Mouse (Mus musculus): ENCODE measurements around the gene Scarf1. TPM values are rescaled to one million over a fixed set of nuclear protein-coding genes. Genes with fewer than 3 reads are reported as not detected.

The Scarf1 gene
- polyA plus RNA-seq, 1 experiment from 2014 or later = 4.2 TPM

GRCm38 (mm10) chr11:75508162-75508561 lies 5.2 kb upstream of the Scarf1 start:
- no peak overlapping the region for H3K9ac ChIP-seq (ENCODE audit: low read length)
- H3K4me1 ChIP-seq (replicated peaks; ENCODE audit: control insufficient read depth, insufficient read depth, low read length) = peaks cover 6% of the 10 kb centered on the region; the same call in 1 of the 2 replicates
- H3K9me3 ChIP-seq (ENCODE audit: control insufficient read depth, low read length) = no peaks in the 10 kb centered on the region
- DNase-seq (ENCODE audit: low spot score) (no peak), ATAC-seq (replicated peaks; ENCODE audit: low FRiP score) (no peak)
- no peaks in the 10 kb centered on the region for H3K27me3 ChIP-seq (ENCODE audit: control insufficient read depth, insufficient read depth, low read length)
- WGBS = 98% methylated on average over 4 of the region's 4 CpGs
- no peak overlapping the region for H3K4me3 ChIP-seq (ENCODE audit: low read depth, low read length)
- no peak overlapping the region for H3K27ac ChIP-seq (ENCODE audit: low read depth, low read length)
- H3K36me3 ChIP-seq (ENCODE audit: control insufficient read depth, insufficient read depth, low read length) = peaks cover 21% of the 10 kb centered on the region
- H3K4me2 ChIP-seq (ENCODE audit: low read depth, low read length, severe bottlenecking) = no peak overlapping the region

- no peak overlapping the region for H3K4me2 ChIP-seq (ENCODE audit: low read depth, low read length, severe bottlenecking)
- peaks cover 17% of the 10 kb centered on the region for H3K36me3 ChIP-seq (ENCODE audit: control insufficient read depth, insufficient read depth, low read length)
- no peak overlapping the region for H3K9ac ChIP-seq (ENCODE audit: low read length)
- no peak overlapping the region for H3K27ac ChIP-seq (ENCODE audit: low read depth, low read length)
- no peaks in the 10 kb centered on the region for H3K27me3 ChIP-seq (ENCODE audit: control insufficient read depth, insufficient read depth, low read length)
- ATAC-seq (replicated peaks; ENCODE audit: low FRiP score) (no peak), DNase-seq (ENCODE audit: low spot score) (no peak)
- H3K9me3 ChIP-seq (ENCODE audit: control insufficient read depth, low read length) = no peaks in the 10 kb centered on the region
- no peak overlapping the region for H3K4me3 ChIP-seq (ENCODE audit: low read depth, low read length)
- H3K4me1 ChIP-seq (replicated peaks; ENCODE audit: control insufficient read depth, insufficient read depth, low read length) = peaks cover 6% of the 10 kb centered on the region; the same call in 1 of the 2 replicates
- 84% methylated on average over 8 of the region's 8 CpGs for WGBS
Measured at GRCm38 (mm10) chr11:75508904-75509303, 4.4 kb upstream of the Scarf1 start.

- 2% methylated on average over 43 of the region's 43 CpGs for WGBS
- Histone ChIP-seq H3K4me2 (ENCODE audit: low read depth, low read length, severe bottlenecking) (peak within 1 kb of the TSS; percentile 95), H3K36me3 (ENCODE audit: control insufficient read depth, insufficient read depth, low read length) (peaks cover 10% of the 10 kb centered on the region), H3K9ac (ENCODE audit: low read length) (peak within 1 kb of the TSS; percentile 55), H3K4me3 (ENCODE audit: low read depth, low read length) (peak within 1 kb of the TSS; percentile 43), H3K27me3 (ENCODE audit: control insufficient read depth, insufficient read depth, low read length) (no peaks in the 10 kb centered on the region), H3K4me1 (replicated peaks; ENCODE audit: control insufficient read depth, insufficient read depth, low read length) (peaks cover 6% of the 10 kb centered on the region; the same call in 1 of the 2 replicates), H3K27ac (ENCODE audit: low read depth, low read length) (peak within 1 kb of the TSS; percentile 7; the same call in 1 of the 2 replicates), H3K9me3 (ENCODE audit: control insufficient read depth, low read length) (no peaks in the 10 kb centered on the region)
- peak; percentile 79 for ATAC-seq (replicated peaks; ENCODE audit: low FRiP score)
- peak; percentile 82 for DNase-seq (ENCODE audit: low spot score)
Measured at GRCm38 (mm10) chr11:75509741-75510626, 3.4 kb upstream of the Scarf1 start, which contains the start of gene Rilp. Gene Rilp, plus strand, starts transcription at chr11:75510094.

- Histone ChIP-seq H3K9me3 (ENCODE audit: control insufficient read depth, low read length) (no peaks in the 10 kb centered on the region), H3K4me3 (ENCODE audit: low read depth, low read length) (peak overlapping the region; percentile 43), H3K4me1 (replicated peaks; ENCODE audit: control insufficient read depth, insufficient read depth, low read length) (peaks cover 6% of the 10 kb centered on the region; the same call in 1 of the 2 replicates), H3K27ac (ENCODE audit: low read depth, low read length) (no peak overlapping the region), H3K27me3 (ENCODE audit: control insufficient read depth, insufficient read depth, low read length) (no peaks in the 10 kb centered on the region), H3K36me3 (ENCODE audit: control insufficient read depth, insufficient read depth, low read length) (peaks cover 10% of the 10 kb centered on the region), H3K9ac (ENCODE audit: low read length) (peak overlapping the region; percentile 55), H3K4me2 (ENCODE audit: low read depth, low read length, severe bottlenecking) (peak overlapping the region; percentile 95)
- peak; percentile 97 for DNase-seq (ENCODE audit: low spot score)
- 3% methylated on average over 24 of the region's 24 CpGs for WGBS
- ATAC-seq (replicated peaks; ENCODE audit: low FRiP score) = peak; percentile 90
Measured at GRCm38 (mm10) chr11:75510627-75510993, 2.7 kb upstream of the Scarf1 start.

- WGBS = 90% methylated on average over 6 of the region's 6 CpGs
- no peak for DNase-seq (ENCODE audit: low spot score)
- no peak for ATAC-seq (replicated peaks; ENCODE audit: low FRiP score)
- no peak overlapping the region for H3K27ac ChIP-seq (ENCODE audit: low read depth, low read length)
- no peaks in the 10 kb centered on the region for H3K27me3 ChIP-seq (ENCODE audit: control insufficient read depth, insufficient read depth, low read length)
- peaks cover 9% of the 10 kb centered on the region for H3K36me3 ChIP-seq (ENCODE audit: control insufficient read depth, insufficient read depth, low read length)
- H3K9me3 ChIP-seq (ENCODE audit: control insufficient read depth, low read length) = no peaks in the 10 kb centered on the region
- H3K4me2 ChIP-seq (ENCODE audit: low read depth, low read length, severe bottlenecking) = no peak overlapping the region
- peaks cover 6% of the 10 kb centered on the region; the same call in 1 of the 2 replicates for H3K4me1 ChIP-seq (replicated peaks; ENCODE audit: control insufficient read depth, insufficient read depth, low read length)
- H3K4me3 ChIP-seq (ENCODE audit: low read depth, low read length) = no peak overlapping the region
- H3K9ac ChIP-seq (ENCODE audit: low read length) = no peak overlapping the region
Measured at GRCm38 (mm10) chr11:75511213-75511612, 2.1 kb upstream of the Scarf1 start.

GRCm38 (mm10) chr11:75512301-75513018 lies 880 bp upstream of the Scarf1 start:
- no peak for DNase-seq (ENCODE audit: low spot score)

GRCm38 (mm10) chr11:75515186-75515585 lies 1.8 kb downstream of the Scarf1 start:
- no peak overlapping the region for H3K4me2 ChIP-seq (ENCODE audit: low read depth, low read length, severe bottlenecking)
- DNase-seq (ENCODE audit: low spot score) = no peak
- H3K9me3 ChIP-seq (ENCODE audit: control insufficient read depth, low read length) = no peaks in the 10 kb centered on the region
- no peaks in the 10 kb centered on the region for H3K36me3 ChIP-seq (ENCODE audit: control insufficient read depth, insufficient read depth, low read length)
- H3K27ac ChIP-seq (ENCODE audit: low read depth, low read length) = no peak overlapping the region
- H3K4me3 ChIP-seq (ENCODE audit: low read depth, low read length) = no peak overlapping the region
- H3K27me3 ChIP-seq (ENCODE audit: control insufficient read depth, insufficient read depth, low read length) = no peaks in the 10 kb centered on the region
- H3K9ac ChIP-seq (ENCODE audit: low read length) = no peak overlapping the region
- no peak for ATAC-seq (replicated peaks; ENCODE audit: low FRiP score)
- H3K4me1 ChIP-seq (replicated peaks; ENCODE audit: control insufficient read depth, insufficient read depth, low read length) = peaks cover 1% of the 10 kb centered on the region; the same call in 1 of the 2 replicates
- WGBS = 92% methylated on average over 25 of the region's 25 CpGs

More at GRCm38 (mm10) chr11:75512301-75513018, 880 bp upstream of the Scarf1 start:
- Histone ChIP-seq H3K4me2 (ENCODE audit: low read depth, low read length, severe bottlenecking) (no peak overlapping the region), H3K36me3 (ENCODE audit: control insufficient read depth, insufficient read depth, low read length) (peaks cover 4% of the 10 kb centered on the region; the same call in 1 of the 2 replicates), H3K9me3 (ENCODE audit: control insufficient read depth, low read length) (no peaks in the 10 kb centered on the region), H3K27ac (ENCODE audit: low read depth, low read length) (no peak overlapping the region), H3K9ac (ENCODE audit: low read length) (no peak overlapping the region), H3K4me3 (ENCODE audit: low read depth, low read length) (no peak overlapping the region), H3K4me1 (replicated peaks; ENCODE audit: control insufficient read depth, insufficient read depth, low read length) (peaks cover 6% of the 10 kb centered on the region; the same call in 1 of the 2 replicates), H3K27me3 (ENCODE audit: control insufficient read depth, insufficient read depth, low read length) (no peaks in the 10 kb centered on the region)
- no peak for ATAC-seq (replicated peaks; ENCODE audit: low FRiP score)
- 81% methylated on average over 9 of the region's 9 CpGs for WGBS

- DNase-seq (ENCODE audit: low spot score) (no peak), ATAC-seq (replicated peaks; ENCODE audit: low FRiP score) (no peak)
- 81% methylated on average over 15 of the region's 15 CpGs for WGBS
- H3K4me1 ChIP-seq (replicated peaks; ENCODE audit: control insufficient read depth, insufficient read depth, low read length) = no peaks in the 10 kb centered on the region
- no peak overlapping the region for H3K27ac ChIP-seq (ENCODE audit: low read depth, low read length)
- no peak overlapping the region for H3K4me3 ChIP-seq (ENCODE audit: low read depth, low read length)
- H3K36me3 ChIP-seq (ENCODE audit: control insufficient read depth, insufficient read depth, low read length) = no peaks in the 10 kb centered on the region
- no peaks in the 10 kb centered on the region for H3K27me3 ChIP-seq (ENCODE audit: control insufficient read depth, insufficient read depth, low read length)
- no peaks in the 10 kb centered on the region for H3K9me3 ChIP-seq (ENCODE audit: control insufficient read depth, low read length)
- no peak overlapping the region for H3K4me2 ChIP-seq (ENCODE audit: low read depth, low read length, severe bottlenecking)
- H3K9ac ChIP-seq (ENCODE audit: low read length) = no peak overlapping the region
Measured at GRCm38 (mm10) chr11:75519834-75520633, 6.7 kb downstream of the Scarf1 start.

Measured in forebrain, embryonic 11.5 days (tissue).